Mouse (Mus musculus) heart, postnatal 36 days (tissue): ENCODE data around the gene Gpam. TPM values are rescaled to one million over a fixed set of nuclear protein-coding genes. Genes with fewer than 3 reads are reported as not detected.
"Not testable (repeated sequence)": the region's sequence is repeated elsewhere in the genome, so short reads cannot be mapped to it uniquely, and the experiment has no call there.

Experiments used
- DNase-seq, 2 experiments: peaks; one replicate each; pipeline ENCODE4 v3.0.0; 2021 to 2022
- intact Hi-C: fragments of 180-260 bp; cut with DNase I; formaldehyde crosslinking; loops from one replicate; pipeline ENCODE4 v1.15.1; 2025
- total RNA-seq, 2 experiments: library from RNA; stranded (reverse); gene quantifications; 2 replicates each; pipeline ENCODE4 v1.2.3; 2021

Gpam gene
- 100 to 1,000 TPM; 210 to 250 TPM for total RNA-seq

- intact Hi-C loops = no loop called here
- DNase-seq = no peak
Observed at GRCm38 (mm10) chr19:55127072-55127718, at the start of gene Gpam. Gene Gpam (minus strand): TSS chr19:55127238.

- intact Hi-C loops = no loop called here
- no peak for DNase-seq
Observed at GRCm38 (mm10) chr19:55171585-55171984, 44.5 kb upstream of the Gpam start.

GRCm38 (mm10) chr19:55170399-55170798 lies 43.4 kb upstream of the Gpam start:
- intact Hi-C loops = no loop called here
- DNase-seq = no peak

- DNase-seq, intact Hi-C loops: not testable (repeated sequence)
Observed at GRCm38 (mm10) chr19:55169236-55169729, 42.2 kb upstream of the Gpam start.

GRCm38 (mm10) chr19:55168360-55168759 lies 41.3 kb upstream of the Gpam start:
- intact Hi-C loops = no loop called here
- no peak for DNase-seq

- intact Hi-C loops = no loop called here
Observed at GRCm38 (mm10) chr19:55167741-55168140, 40.7 kb upstream of the Gpam start.

GRCm38 (mm10) chr19:55166741-55167140 lies 39.7 kb upstream of the Gpam start:
- intact Hi-C loops = no loop called here
- no peak for DNase-seq

More at GRCm38 (mm10) chr19:55167741-55168140, 40.7 kb upstream of the Gpam start:
- DNase-seq = no peak

GRCm38 (mm10) chr19:55165954-55166353 lies 38.9 kb upstream of the Gpam start:
- no peak for DNase-seq
- intact Hi-C loops = no loop called here

- DNase-seq = no peak
- intact Hi-C loops = no loop called here
Observed at GRCm38 (mm10) chr19:55165183-55165865, 38.3 kb upstream of the Gpam start.

GRCm38 (mm10) chr19:55164162-55164561 lies 37.1 kb upstream of the Gpam start:
- intact Hi-C loops = no loop called here
- DNase-seq = no peak

- no peak for DNase-seq
- intact Hi-C loops = no loop called here
Observed at GRCm38 (mm10) chr19:55162271-55162670, 35.2 kb upstream of the Gpam start.

- intact Hi-C loops = no loop called here
- DNase-seq = no peak
Observed at GRCm38 (mm10) chr19:55159826-55160225, 32.8 kb upstream of the Gpam start.

GRCm38 (mm10) chr19:55158606-55159005 lies 31.6 kb upstream of the Gpam start:
- no peak for DNase-seq
- intact Hi-C loops = no loop called here

- DNase-seq = no peak
- intact Hi-C loops = no loop called here
Observed at GRCm38 (mm10) chr19:55157029-55157428, 30.0 kb upstream of the Gpam start.

- intact Hi-C loops = no loop called here
- no peak for DNase-seq
Observed at GRCm38 (mm10) chr19:55152983-55153382, 25.9 kb upstream of the Gpam start.

GRCm38 (mm10) chr19:55152274-55152673 lies 25.2 kb upstream of the Gpam start:
- DNase-seq, intact Hi-C loops: not testable (repeated sequence)

- intact Hi-C loops = no loop called here
Observed at GRCm38 (mm10) chr19:55149646-55150045, 22.6 kb upstream of the Gpam start.

GRCm38 (mm10) chr19:55148109-55148508 lies 21.1 kb upstream of the Gpam start:
- no peak for DNase-seq
- intact Hi-C loops = no loop called here

More at GRCm38 (mm10) chr19:55149646-55150045, 22.6 kb upstream of the Gpam start:
- no peak for DNase-seq

- no peak for DNase-seq
- intact Hi-C loops = no loop called here
Observed at GRCm38 (mm10) chr19:55147568-55147967, 20.5 kb upstream of the Gpam start.

GRCm38 (mm10) chr19:55145136-55145535 lies 18.1 kb upstream of the Gpam start:
- DNase-seq = no peak
- intact Hi-C loops = no loop called here

- intact Hi-C loops = no loop called here
- no peak for DNase-seq
Observed at GRCm38 (mm10) chr19:55144691-55145090, 17.7 kb upstream of the Gpam start.
